Mouse (Mus musculus) G1E (cell line): ENCODE measurements around the gene Thsd4.

ENCODE experiments used
- CTCF ChIP-seq: IDR thresholded peaks from 2 replicates; pipeline ENCODE4 v1.5.1; 2012; ENCODE audit warnings: low read depth, low read length, inconsistent platforms, mixed read lengths
- GATA1 ChIP-seq: IDR thresholded peaks from 2 replicates; pipeline ENCODE4 v1.6.1; 2012; ENCODE audit warnings: borderline replicate concordance, low read length, inconsistent platforms, mixed read lengths
- GATA2 ChIP-seq: IDR thresholded peaks from 2 replicates; pipeline ENCODE4 v1.6.1; 2012; ENCODE audit warnings: low read depth, low read length, inconsistent platforms, borderline replicate concordance
- POLR2AphosphoS5 ChIP-seq: IDR thresholded peaks from 2 replicates; pipeline ENCODE4 v1.6.1; 2012; ENCODE audit warnings: low read depth, low read length, inconsistent platforms; ENCODE audit not compliant: insufficient replicate concordance

DNA sequence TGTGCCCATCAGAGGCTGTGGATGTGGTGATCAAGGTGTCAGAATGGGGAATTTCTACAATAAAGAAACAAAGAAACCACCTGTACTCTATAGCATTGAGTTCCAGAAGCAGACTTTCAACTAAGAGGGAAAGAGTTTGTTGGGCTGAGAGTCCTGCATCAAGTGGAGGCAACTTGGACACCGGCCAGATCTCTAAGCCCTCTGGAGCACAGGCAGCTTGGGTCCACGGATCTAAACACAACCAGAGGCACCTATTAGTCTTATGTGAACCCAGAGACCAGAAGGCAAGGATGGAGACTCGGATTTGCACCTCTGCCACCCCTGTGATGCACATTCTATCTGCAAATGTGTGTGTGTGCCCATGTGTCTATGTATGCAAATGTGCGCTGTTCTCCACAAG, 456.7 kb downstream of the Thsd4 start:
- TF ChIP-seq CTCF (no peak), GATA1 (no peak), GATA2 (no peak), POLR2AphosphoS5 (no peak)
